Mouse (Mus musculus): ENCODE data around the gene Odf2l.

DNA sequence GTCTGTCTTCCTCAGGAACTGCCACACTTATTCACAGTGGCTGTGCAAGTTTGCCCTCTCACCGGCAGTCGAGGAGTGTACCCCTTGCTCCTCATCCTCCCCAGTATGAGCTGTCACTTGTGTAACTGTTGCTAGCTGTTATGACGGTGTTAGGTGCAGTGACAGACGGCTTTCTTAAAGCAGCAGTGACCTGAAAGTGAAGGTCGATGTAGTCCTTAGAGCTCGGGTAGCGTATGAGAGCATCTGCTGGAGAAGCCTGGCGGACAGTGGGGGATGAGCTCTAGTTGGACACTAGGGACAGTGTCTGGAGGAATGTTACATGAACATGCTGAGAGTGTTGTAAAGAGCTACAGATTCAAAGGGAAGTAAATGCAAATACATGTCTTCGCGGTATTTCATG lies 25.5 kb downstream of the Odf2l start:
- TF ChIP-seq GATA1 (IDR thresholded peaks at IDR 0.05; ENCODE audit: low read length): no peak
- no peak for TF ChIP-seq TAL1 (IDR thresholded peaks at IDR 0.05; ENCODE audit: low read length)

Data from erythroblast, embryonic 14.5 days (primary cell).